Mouse (Mus musculus): ENCODE results near the gene Gm44596. TPM values are rescaled to one million over a fixed set of nuclear protein-coding genes. Genes with fewer than 3 reads are reported as not detected.

The Gm44596 gene
- total RNA-seq, 2 experiments from 2014 or later = not detected

- Histone ChIP-seq H3K27ac (no peak overlapping the region), H3K4me3 (no peak overlapping the region)
- intact Hi-C loops (cut with DNase I) = no loop called here
- no peak for TF ChIP-seq CTCF (IDR thresholded peaks at IDR 0.05)
- no peak for DNase-seq
These were observed 13.9 kb downstream of the Gm44596 start for GRCm38 (mm10) chr6:128389185-128389584.

- H3K27ac ChIP-seq = no peak overlapping the region
- TF ChIP-seq CTCF (IDR thresholded peaks at IDR 0.05) = no peak
- DNase-seq = no peak
- intact Hi-C loops (cut with DNase I) = no loop called here
- H3K4me3 ChIP-seq = no peak overlapping the region
These were observed 15.4 kb downstream of the Gm44596 start for GRCm38 (mm10) chr6:128390683-128391082.

GRCm38 (mm10) chr6:128397574-128398261, 22.4 kb downstream of the Gm44596 start:
- no peak overlapping the region for H3K27ac ChIP-seq
- intact Hi-C loops (cut with DNase I) = no loop called here
- no peak overlapping the region for H3K4me3 ChIP-seq
- DNase-seq = no peak
- TF ChIP-seq CTCF (IDR thresholded peaks at IDR 0.05) = no peak

- TF ChIP-seq CTCF (IDR thresholded peaks at IDR 0.05) = no peak
- no peak for DNase-seq
- Histone ChIP-seq H3K4me3 (peak within 1 kb of the TSS; percentile 44), H3K27ac (peak within 1 kb of the TSS; percentile 70)
- intact Hi-C loops (cut with DNase I) = no loop called here
These were observed 23.7 kb downstream of the Gm44596 start, which contains the start of gene Nrip2 for GRCm38 (mm10) chr6:128398996-128399395. TSS of gene Nrip2 (plus strand) at chr6:128399296.

- intact Hi-C loops (cut with DNase I) = no loop called here
- Histone ChIP-seq H3K4me3 (peak overlapping the region; percentile 44), H3K27ac (peak overlapping the region; percentile 70)
- DNase-seq = peak; percentile 37
- no peak for TF ChIP-seq CTCF (IDR thresholded peaks at IDR 0.05)
These were observed 24.3 kb downstream of the Gm44596 start for GRCm38 (mm10) chr6:128399421-128400185.

GRCm38 (mm10) chr6:128404708-128405107, 29.4 kb downstream of the Gm44596 start:
- intact Hi-C loops (cut with DNase I) = no loop called here
- H3K27ac ChIP-seq = no peak overlapping the region
- no peak overlapping the region for H3K4me3 ChIP-seq
- TF ChIP-seq CTCF (IDR thresholded peaks at IDR 0.05) = no peak
- no peak for DNase-seq

GRCm38 (mm10) chr6:128408544-128409125, 33.3 kb downstream of the Gm44596 start:
- no peak for TF ChIP-seq CTCF (IDR thresholded peaks at IDR 0.05)
- Histone ChIP-seq H3K4me3 (no peak overlapping the region), H3K27ac (no peak overlapping the region)
- intact Hi-C loops (cut with DNase I) = no loop called here
- no peak for DNase-seq

- H3K27ac ChIP-seq = no peak overlapping the region
- intact Hi-C loops (cut with DNase I) = loop anchor here (2.0 to 5.0 kb wide), 3 partner anchors 30 to 183 kb away; no protein-coding TSS in a partner anchor
- no peak overlapping the region for H3K4me3 ChIP-seq
- no peak for TF ChIP-seq CTCF (IDR thresholded peaks at IDR 0.05)
- DNase-seq = no peak
These were observed 35.0 kb downstream of the Gm44596 start for GRCm38 (mm10) chr6:128410305-128410704.

GRCm38 (mm10) chr6:128411115-128411514, 35.8 kb downstream of the Gm44596 start:
- H3K27ac ChIP-seq = no peak overlapping the region
- intact Hi-C loops (cut with DNase I) = loop anchor here (2.0 to 5.0 kb wide), 3 partner anchors 30 to 184 kb away; no protein-coding TSS in a partner anchor
- DNase-seq = peak; percentile 77
- TF ChIP-seq CTCF (IDR thresholded peaks at IDR 0.05) = peak; percentile 99
- no peak overlapping the region for H3K4me3 ChIP-seq

- Histone ChIP-seq H3K4me3 (no peak overlapping the region), H3K27ac (no peak overlapping the region)
- intact Hi-C loops (cut with DNase I) = no loop called here
- TF ChIP-seq CTCF (IDR thresholded peaks at IDR 0.05) = no peak
- DNase-seq = no peak
These were observed 40.9 kb downstream of the Gm44596 start for GRCm38 (mm10) chr6:128416169-128416568.

- Histone ChIP-seq H3K4me3 (no peak overlapping the region), H3K27ac (no peak overlapping the region)
- TF ChIP-seq CTCF (IDR thresholded peaks at IDR 0.05) = no peak
- DNase-seq = no peak
- intact Hi-C loops (cut with DNase I) = no loop called here
These were observed 42.8 kb downstream of the Gm44596 start for GRCm38 (mm10) chr6:128418076-128418475.

GRCm38 (mm10) chr6:128421036-128421435, 45.7 kb downstream of the Gm44596 start:
- Histone ChIP-seq H3K4me3 (no peak overlapping the region), H3K27ac (no peak overlapping the region)
- DNase-seq = no peak
- intact Hi-C loops (cut with DNase I) = no loop called here
- TF ChIP-seq CTCF (IDR thresholded peaks at IDR 0.05) = no peak

GRCm38 (mm10) chr6:128421480-128421879, 46.2 kb downstream of the Gm44596 start:
- DNase-seq = no peak
- no peak for TF ChIP-seq CTCF (IDR thresholded peaks at IDR 0.05)
- Histone ChIP-seq H3K27ac (no peak overlapping the region), H3K4me3 (no peak overlapping the region)
- intact Hi-C loops (cut with DNase I) = no loop called here
